Mouse (Mus musculus) layer of hippocampus, adult 9-10 months (tissue): Measurements from ENCODE around the gene Pum3.
"Not testable (repeated sequence)": the region's sequence is repeated elsewhere in the genome, so short reads cannot be mapped to it uniquely, and the experiment has no call there.

Source experiments
- DNase-seq: peaks from one replicate; pipeline ENCODE4 v3.0.0; 2022; ENCODE audit warnings: low spot score

Gene Pum3

GRCm38 (mm10) chr19:27392431-27392830 is 37.2 kb downstream of the Pum3 start:
- no peak for DNase-seq

- DNase-seq = no peak
Measured at GRCm38 (mm10) chr19:27391344-27391743, 38.3 kb downstream of the Pum3 start.

GRCm38 (mm10) chr19:27389566-27389965 is 40.1 kb downstream of the Pum3 start:
- DNase-seq = not testable (repeated sequence)

- DNase-seq = no peak
Measured at GRCm38 (mm10) chr19:27385304-27385703, 44.3 kb downstream of the Pum3 start.

- no peak for DNase-seq
Measured at GRCm38 (mm10) chr19:27383266-27383665, 46.4 kb downstream of the Pum3 start.

GRCm38 (mm10) chr19:27382131-27382530 is 47.5 kb downstream of the Pum3 start:
- no peak for DNase-seq

- DNase-seq = no peak
Measured at GRCm38 (mm10) chr19:27379712-27380401, 49.8 kb downstream of the Pum3 start.

DNA sequence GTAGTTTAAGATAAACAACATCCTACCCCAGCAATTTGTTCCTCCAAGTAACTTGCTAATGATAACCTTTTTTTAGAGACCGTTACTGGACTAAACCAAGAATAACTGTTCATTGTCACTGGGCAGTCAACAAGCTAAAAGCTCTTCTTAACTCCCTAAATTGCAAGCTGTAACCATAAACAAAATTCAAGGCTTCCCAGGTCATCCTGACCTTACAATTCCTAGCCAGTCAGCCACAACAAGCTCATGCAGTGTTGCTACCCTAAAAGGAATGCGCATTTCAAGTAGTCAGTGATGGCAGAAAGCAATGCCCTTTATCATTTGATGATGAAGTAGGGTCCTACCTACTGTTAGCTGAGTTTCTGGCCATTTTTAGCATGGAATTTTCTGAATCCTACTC is 58.8 kb downstream of the Pum3 start:
- DNase-seq = no peak

DNA sequence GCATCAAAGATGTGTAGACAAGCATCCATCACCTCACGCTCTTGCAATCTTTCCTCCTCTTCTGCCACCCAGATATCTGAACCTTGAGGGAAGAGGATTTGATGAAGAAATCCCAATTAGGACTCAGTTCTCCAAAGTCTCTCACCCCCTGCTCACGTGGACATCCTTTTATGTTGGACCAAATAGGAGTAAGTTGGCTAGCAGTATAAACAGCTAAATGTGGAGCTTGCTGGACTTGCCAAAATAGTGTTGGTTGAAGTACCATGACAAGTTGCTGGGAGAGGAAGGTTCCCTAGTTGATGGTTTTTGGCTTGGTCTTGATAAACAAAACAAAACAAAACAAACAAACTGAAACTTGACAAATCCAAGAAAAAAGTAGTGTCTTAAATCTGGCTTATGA is 59.5 kb downstream of the Pum3 start:
- DNase-seq = no peak

DNA sequence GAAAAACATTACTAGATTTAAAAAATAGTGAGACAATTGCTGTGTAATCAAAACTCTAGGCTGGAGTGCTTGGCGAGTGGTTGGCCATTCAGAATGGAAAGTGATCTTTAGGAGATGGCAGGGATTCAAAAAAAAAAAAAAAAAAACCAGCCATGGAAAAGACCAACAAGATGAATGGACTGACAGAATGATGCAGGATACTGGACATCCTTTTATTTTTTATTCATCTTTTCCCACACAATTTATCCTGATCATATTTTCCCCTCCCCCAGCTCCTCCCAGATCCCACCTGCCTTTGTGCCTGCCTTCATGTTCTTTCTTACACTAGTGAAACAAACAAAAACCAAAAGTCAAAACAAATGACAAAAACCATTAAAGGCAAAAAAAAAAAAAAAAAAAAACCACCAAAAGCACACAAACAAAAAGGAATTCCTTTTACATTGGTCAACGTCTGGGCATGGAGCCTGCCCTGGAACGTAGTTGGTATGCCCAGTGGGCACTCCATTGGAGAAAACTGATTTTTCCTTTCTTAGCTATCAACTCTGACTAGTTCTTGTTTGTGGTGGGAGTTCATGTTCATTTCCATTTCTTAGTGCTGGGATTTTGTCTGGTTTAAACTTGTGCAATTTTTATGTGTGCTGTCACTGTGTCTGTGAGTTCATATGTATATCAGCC is 60.0 kb downstream of the Pum3 start:
- DNase-seq = no peak

DNA sequence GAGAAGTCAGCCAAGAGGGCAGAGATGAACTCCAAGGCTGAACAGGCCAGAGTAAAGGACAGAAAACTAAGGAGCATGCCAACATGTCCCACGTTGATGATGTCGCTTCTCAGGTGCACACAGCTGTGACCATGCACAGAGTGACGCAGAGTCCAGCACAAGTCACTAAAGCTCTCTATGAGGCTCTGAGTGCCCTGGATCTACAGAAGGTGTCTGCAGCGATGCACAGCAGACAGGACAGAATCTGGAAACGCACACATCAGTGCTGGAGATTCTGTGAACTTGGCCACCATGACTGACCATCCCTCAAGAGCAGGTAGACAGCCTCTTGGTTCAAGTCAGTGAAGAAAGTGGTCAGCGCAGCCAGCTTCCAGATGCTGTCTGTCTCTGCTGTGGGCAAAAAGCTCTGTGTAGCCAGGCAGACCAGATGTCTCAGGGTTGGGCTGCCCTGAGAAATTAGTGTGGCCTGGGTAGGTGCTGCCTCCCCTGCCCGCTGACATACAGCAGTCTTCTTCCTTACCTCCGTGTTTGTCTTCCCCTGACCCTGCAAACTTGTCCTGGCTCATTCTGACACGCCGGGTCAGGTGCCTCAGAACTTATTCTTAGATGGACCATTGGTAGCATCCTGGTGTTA is 63.4 kb downstream of the Pum3 start:
- DNase-seq = no peak

- no peak for DNase-seq
Measured at GRCm38 (mm10) chr19:27364521-27364931, 65.1 kb downstream of the Pum3 start.

- DNase-seq = no peak
Measured at GRCm38 (mm10) chr19:27363891-27364290, 65.7 kb downstream of the Pum3 start.

DNA sequence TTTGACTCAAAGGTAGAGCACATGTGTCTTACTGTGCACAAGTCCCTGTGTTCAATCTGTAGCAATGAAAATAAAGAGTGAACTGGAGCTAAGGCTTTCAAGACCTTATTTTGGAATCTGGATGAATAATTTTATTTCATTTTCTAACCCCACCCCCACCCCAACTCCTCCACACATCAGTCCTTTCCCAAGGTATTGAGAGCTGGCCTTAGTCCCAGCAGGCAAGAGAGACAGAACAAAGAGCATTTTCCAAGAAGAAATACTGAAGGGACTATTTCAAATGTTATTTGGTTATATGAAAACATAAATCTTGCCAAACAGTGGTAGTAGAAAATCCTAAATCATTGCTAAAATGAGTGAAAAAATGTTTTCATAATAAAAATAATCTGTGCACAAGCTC is 69.2 kb downstream of the Pum3 start:
- DNase-seq = no peak

- DNase-seq = peak; percentile 9
Measured at GRCm38 (mm10) chr19:27351700-27352099, 77.9 kb downstream of the Pum3 start.

DNA sequence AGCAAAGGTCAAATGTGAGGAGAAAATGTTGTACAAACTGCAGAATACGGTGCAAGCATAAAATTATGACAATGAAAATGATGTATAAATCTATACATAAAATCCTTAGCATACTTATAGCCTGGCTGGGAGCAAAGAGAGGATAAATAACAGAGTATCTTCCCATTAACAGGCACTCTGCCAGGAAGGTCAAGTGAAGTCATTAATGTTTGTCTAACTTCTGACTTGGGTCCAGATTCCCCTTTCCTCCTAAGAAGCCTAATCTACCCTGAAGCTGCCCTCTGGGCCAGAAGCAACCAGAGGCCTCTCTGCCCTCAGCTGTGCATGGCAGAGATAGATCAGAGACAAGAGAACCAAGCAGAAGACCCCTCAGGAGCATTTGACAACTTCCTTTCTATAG is 83.1 kb downstream of the Pum3 start:
- no peak for DNase-seq
